Mouse (Mus musculus) embryonic facial prominence, embryonic 13.5 days (tissue): Measurements from ENCODE around the gene Hipk1. TPM values are rescaled to one million over a fixed set of nuclear protein-coding genes. Genes with fewer than 3 reads are reported as not detected.

Source experiments
- ATAC-seq: fragments of 200-750 bp; cut with Nextera tagmentation; 2 replicates; pipeline ENCODE4 v1.8.0; 2017; ENCODE audit warnings: low read depth; ENCODE audit not compliant: insufficient number of reproducible peaks, insufficient read depth, low FRiP score, low TSS enrichment
- H3K27ac ChIP-seq: fragments of 300-500 bp; sonication (generic); 2 replicates; pipeline ENCODE4 v1.5.1; 2015; ENCODE audit warnings: moderate library complexity, mild to moderate bottlenecking, inconsistent platforms
- H3K27me3 ChIP-seq: fragments of 300-500 bp; sonication (generic); 2 replicates; pipeline ENCODE4 v1.6.1; 2015; ENCODE audit warnings: mild to moderate bottlenecking, inconsistent platforms
- H3K36me3 ChIP-seq: fragments of 300-500 bp; sonication (generic); 2 replicates; pipeline ENCODE4 v1.6.1; 2015; ENCODE audit warnings: mild to moderate bottlenecking, inconsistent platforms
- H3K4me1 ChIP-seq: fragments of 300-500 bp; sonication (generic); 2 replicates; pipeline ENCODE4 v1.6.1; 2015; ENCODE audit warnings: inconsistent platforms
- H3K4me2 ChIP-seq: fragments of 300-500 bp; sonication (generic); 2 replicates; pipeline ENCODE4 v1.6.1; 2015; ENCODE audit warnings: moderate library complexity, mild to moderate bottlenecking, inconsistent platforms
- H3K4me3 ChIP-seq: fragments of 300-500 bp; sonication (generic); 2 replicates; pipeline ENCODE4 v1.5.1; 2015; ENCODE audit warnings: mild to moderate bottlenecking, inconsistent platforms
- H3K9ac ChIP-seq: fragments of 300-500 bp; sonication (generic); 2 replicates; pipeline ENCODE4 v1.6.1; 2015; ENCODE audit warnings: mild to moderate bottlenecking, inconsistent platforms
- H3K9me3 ChIP-seq: fragments of 300-500 bp; sonication (generic); 2 replicates; pipeline ENCODE4 v1.6.1; 2016; ENCODE audit warnings: inconsistent platforms
- WGBS: fragments of 180-500 bp; shearing (Covaris S2); methylation state at CpG from one replicate; pipeline ENCODE4 v1.1.7; 2015; ENCODE audit warnings: mixed read lengths; 5-methylcytosine and 5-hydroxymethylcytosine counted together
- polyA plus RNA-seq: library from polyadenylated mRNA; unstranded; fragments of >200 nt; fragmentation: Nextera tagmentation; extraction: Ambion mirVana; gene quantifications from 2 replicates; pipeline ENCODE4 v1.2.1, GENCODE M21; 2015

Gene Hipk1
- polyA plus RNA-seq, 1 experiment from 2014 or later: 11.6 TPM

DNA sequence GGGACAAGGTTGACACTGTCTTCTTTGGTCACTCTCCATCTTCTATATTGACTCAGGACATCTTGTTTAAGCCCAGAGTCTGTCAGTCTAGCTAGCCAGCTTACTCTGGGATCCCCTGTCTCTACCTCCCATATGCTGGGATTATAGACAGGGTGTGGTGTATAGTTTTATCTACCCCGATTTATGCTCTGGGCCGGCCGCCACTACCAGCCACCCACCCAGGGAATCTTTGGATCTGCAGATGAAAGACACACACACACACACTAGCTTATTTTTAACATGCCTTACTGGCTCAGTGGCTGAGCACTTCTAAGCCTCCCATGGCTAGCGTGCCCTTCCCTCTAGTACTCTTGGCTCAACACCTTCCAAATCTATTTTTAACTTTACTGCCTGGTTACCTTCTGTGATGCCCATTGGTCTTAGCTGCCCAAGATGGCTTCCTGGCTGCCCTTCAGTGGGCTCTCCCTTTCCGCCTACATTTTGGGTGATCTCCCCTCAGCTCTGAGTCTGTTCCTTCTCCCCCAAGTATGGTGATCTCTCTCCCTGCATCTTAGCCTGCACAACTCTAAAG lies 81.8 kb downstream of the Hipk1 start:
- Histone ChIP-seq H3K4me3 (no peak overlapping the region), H3K4me2 (no peak overlapping the region), H3K27ac (no peak overlapping the region), H3K9me3 (no peaks in the 10 kb centered on the region), H3K9ac (no peak overlapping the region), H3K4me1 (peaks cover 6% of the 10 kb centered on the region), H3K36me3 (no peaks in the 10 kb centered on the region), H3K27me3 (no peaks in the 10 kb centered on the region)
- WGBS: 94% methylated on average over 5 of the region's 5 CpGs
- ATAC-seq: no peak

- Histone ChIP-seq H3K9ac (no peak overlapping the region), H3K9me3 (no peaks in the 10 kb centered on the region), H3K27ac (no peak overlapping the region), H3K4me2 (no peak overlapping the region), H3K4me1 (no peaks in the 10 kb centered on the region; the same call in 1 of the 2 replicates), H3K36me3 (no peaks in the 10 kb centered on the region), H3K4me3 (no peak overlapping the region), H3K27me3 (no peaks in the 10 kb centered on the region)
- no peak for ATAC-seq
- whole genome bisulfite sequencing: 89% methylated on average over 12 of the region's 12 CpGs
These were observed 85.9 kb downstream of the Hipk1 start for GRCm38 (mm10) chr3:103705426-103705825.

DNA sequence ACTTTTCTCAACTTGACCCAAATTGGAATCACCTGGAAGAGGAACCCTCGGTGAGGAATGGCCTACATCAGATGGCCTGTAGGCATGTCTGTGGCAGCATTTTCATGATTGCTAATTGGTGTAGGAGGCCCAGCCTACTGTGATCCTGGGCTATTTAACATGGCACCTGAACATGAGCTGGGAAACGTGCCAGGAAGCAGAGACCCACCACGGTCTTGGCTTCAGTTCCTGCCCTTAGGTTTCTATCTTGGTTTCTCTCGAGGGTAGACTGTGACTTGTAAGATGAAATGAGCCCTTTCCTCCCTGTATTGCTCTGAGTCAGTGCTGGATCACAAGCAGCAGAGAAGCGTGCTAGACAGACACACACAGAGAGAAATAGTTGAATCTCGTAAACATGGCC lies 86.7 kb downstream of the Hipk1 start:
- Histone ChIP-seq H3K9ac (no peak overlapping the region), H3K36me3 (no peaks in the 10 kb centered on the region), H3K27me3 (no peaks in the 10 kb centered on the region), H3K4me2 (no peak overlapping the region), H3K4me1 (no peaks in the 10 kb centered on the region; the same call in 1 of the 2 replicates), H3K4me3 (no peak overlapping the region), H3K27ac (no peak overlapping the region), H3K9me3 (no peaks in the 10 kb centered on the region)
- ATAC-seq: no peak
- WGBS: 55% methylated on average over 6 of the region's 6 CpGs

DNA sequence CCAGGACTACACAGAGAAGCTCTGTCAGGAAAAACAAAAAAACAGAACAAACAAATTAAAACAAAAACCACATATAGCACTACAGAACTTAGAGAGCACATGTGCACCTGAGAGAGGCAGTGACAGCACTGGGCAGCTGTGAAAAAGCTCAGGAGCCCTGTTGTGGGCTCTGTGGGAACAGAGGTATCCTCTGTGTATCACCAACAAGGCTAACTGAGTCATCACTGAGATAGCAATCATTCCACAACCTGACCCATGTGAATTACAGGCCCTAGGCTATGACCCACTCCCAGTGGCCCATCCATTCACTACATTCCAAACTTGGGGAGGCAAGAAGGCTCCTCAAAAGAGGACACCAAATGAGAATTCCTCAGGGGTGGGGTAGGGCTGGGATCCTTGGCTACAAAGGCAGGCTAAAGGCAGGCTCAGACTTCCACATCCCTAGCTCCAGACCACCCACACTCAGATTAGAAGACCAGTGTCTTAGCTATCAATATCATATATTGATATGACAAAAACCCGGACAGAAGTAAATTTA lies 94.9 kb downstream of the Hipk1 start:
- WGBS: 55% methylated on average over 1 of the region's 1 CpGs
- no peaks in the 10 kb centered on the region for H3K27me3 ChIP-seq
- no peaks in the 10 kb centered on the region for H3K36me3 ChIP-seq
- no peak overlapping the region for H3K27ac ChIP-seq
- ATAC-seq: no peak
- no peaks in the 10 kb centered on the region for H3K9me3 ChIP-seq
- H3K4me2 ChIP-seq: no peak overlapping the region
- no peak overlapping the region for H3K4me3 ChIP-seq
- no peak overlapping the region for H3K9ac ChIP-seq
- H3K4me1 ChIP-seq: no peaks in the 10 kb centered on the region

GRCm38 (mm10) chr3:103695556-103695955 lies 95.8 kb downstream of the Hipk1 start:
- WGBS: 68% methylated on average over 3 of the region's 3 CpGs
- ATAC-seq: no peak

DNA sequence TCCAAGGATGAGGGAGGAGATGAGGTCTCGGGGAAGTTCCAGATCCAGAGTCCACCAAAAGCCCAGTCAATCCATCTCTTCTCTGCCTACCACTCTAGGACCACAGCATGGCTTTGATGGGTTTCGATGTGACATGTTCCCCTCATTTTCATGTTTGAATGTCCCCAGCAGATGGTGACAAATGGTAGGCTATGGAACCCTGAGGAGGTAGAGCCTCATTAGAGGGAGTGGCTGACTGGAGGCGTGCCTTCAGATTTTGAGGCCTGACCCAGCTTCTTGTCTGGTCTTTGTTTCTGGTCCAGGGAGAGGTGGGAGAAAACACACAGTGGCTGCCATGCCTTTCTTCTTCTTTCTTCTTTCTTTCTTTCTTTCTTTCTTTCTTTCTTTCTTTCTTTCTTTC lies 100.9 kb downstream of the Hipk1 start:
- Histone ChIP-seq H3K27ac (no peak overlapping the region), H3K9ac (no peak overlapping the region), H3K27me3 (no peaks in the 10 kb centered on the region), H3K4me1 (no peaks in the 10 kb centered on the region), H3K4me3 (no peak overlapping the region), H3K9me3 (no peaks in the 10 kb centered on the region), H3K36me3 (no peaks in the 10 kb centered on the region), H3K4me2 (no peak overlapping the region)
- ATAC-seq: no peak
- 80% methylated on average over 3 of the region's 3 CpGs for WGBS

More at GRCm38 (mm10) chr3:103695556-103695955, 95.8 kb downstream of the Hipk1 start:
- H3K9ac ChIP-seq: no peak overlapping the region
- H3K9me3 ChIP-seq: no peaks in the 10 kb centered on the region
- no peak overlapping the region for H3K4me2 ChIP-seq
- no peak overlapping the region for H3K27ac ChIP-seq
- no peaks in the 10 kb centered on the region for H3K36me3 ChIP-seq
- no peaks in the 10 kb centered on the region for H3K4me1 ChIP-seq
- no peaks in the 10 kb centered on the region for H3K27me3 ChIP-seq
- H3K4me3 ChIP-seq: no peak overlapping the region

Other genes with a start within 250 kb of the Hipk1 start
- 0.66 and 1.9 TPM in 2 replicates for gene Syt6, start 216.3 kb downstream of the Hipk1 start, polyA plus RNA-seq
- gene Atg4a-ps, start 145.5 kb downstream of the Hipk1 start, polyA plus RNA-seq: 0.17 and 0.22 TPM in 2 replicates
- 49.5 and 52.3 TPM in 2 replicates for gene Olfml3, start 53.6 kb downstream of the Hipk1 start, polyA plus RNA-seq
- not detected in 2 replicates for gene Gm10964, start 52.2 kb downstream of the Hipk1 start, polyA plus RNA-seq
- gene Dclre1b, start 17.9 kb upstream of the Hipk1 start, polyA plus RNA-seq: 30.9 and 32.9 TPM in 2 replicates
- 19.6 and 22.2 TPM in 2 replicates for gene Ap4b1, start 18.0 kb upstream of the Hipk1 start, polyA plus RNA-seq
- 0.24 and 0.91 TPM in 2 replicates for gene Gm43064, start 18.0 kb upstream of the Hipk1 start, polyA plus RNA-seq
- 0.37 and 0.56 TPM in 2 replicates for gene Bcl2l15, start 41.0 kb upstream of the Hipk1 start, polyA plus RNA-seq
- 0.56 and 0.95 TPM in 2 replicates for gene Ptpn22, start 68.2 kb upstream of the Hipk1 start, polyA plus RNA-seq
- gene Rsbn1, start 122.6 kb upstream of the Hipk1 start, polyA plus RNA-seq: 12.9 and 14.6 TPM in 2 replicates
- 38.4 and 39.5 TPM in 2 replicates for gene Phtf1, start 176.5 kb upstream of the Hipk1 start, polyA plus RNA-seq